Mouse (Mus musculus) thymus, adult 18-20 months (tissue): ENCODE results near the gene Abhd6.
A peak's percentile ranks its signal among the peaks of the same experiment; 100 is the strongest.

Experiments
- DNase-seq, 2 experiments: peaks; one replicate each; pipeline ENCODE4 v3.0.0; 2022; ENCODE audit warnings: mixed read lengths in 2 of 2

Abhd6 gene

GRCm38 (mm10) chr14:8063835-8064785 is 61.4 kb downstream of the Abhd6 start:
- DNase-seq, result no peak

GRCm38 (mm10) chr14:8080165-8080679 is 77.5 kb downstream of the Abhd6 start, which contains the start of gene Rpp14:
TSS of gene Rpp14 (plus strand) at chr14:8080367.
- DNase-seq, result peak; percentile 87 to 89

- DNase-seq, result no peak
Measured at GRCm38 (mm10) chr14:8080718-8081117, 78.0 kb downstream of the Abhd6 start.

GRCm38 (mm10) chr14:8082949-8083348 is 80.2 kb downstream of the Abhd6 start:
- no peak for DNase-seq

GRCm38 (mm10) chr14:8089016-8089415 is 86.3 kb downstream of the Abhd6 start:
- DNase-seq, result no peak

- DNase-seq, result no peak
Measured at GRCm38 (mm10) chr14:8092573-8092972, 89.9 kb downstream of the Abhd6 start.

GRCm38 (mm10) chr14:8093427-8093826 is 90.7 kb downstream of the Abhd6 start:
- no peak for DNase-seq

- no peak for DNase-seq
Measured at GRCm38 (mm10) chr14:8094931-8095561, 92.3 kb downstream of the Abhd6 start.

- DNase-seq, result no peak
Measured at GRCm38 (mm10) chr14:8095562-8095950, 92.9 kb downstream of the Abhd6 start.

- DNase-seq, result peak; percentile 88 to 89
Measured at GRCm38 (mm10) chr14:8097978-8098686, 95.4 kb downstream of the Abhd6 start, which contains the start of gene Pxk. TSS of gene Pxk (plus strand) at chr14:8098211.

GRCm38 (mm10) chr14:8098687-8098995 is 95.9 kb downstream of the Abhd6 start:
- no peak for DNase-seq

- no peak for DNase-seq
Measured at GRCm38 (mm10) chr14:8099561-8100021, 96.9 kb downstream of the Abhd6 start.

GRCm38 (mm10) chr14:8101886-8102285 is 99.2 kb downstream of the Abhd6 start:
- no peak for DNase-seq

GRCm38 (mm10) chr14:8102676-8103075 is 100.0 kb downstream of the Abhd6 start:
- DNase-seq, result no peak
